Mouse (Mus musculus): ENCODE data around the gene Atg4a-ps. TPM values are rescaled to one million over a fixed set of nuclear protein-coding genes. Genes with fewer than 3 reads are reported as not detected.

Atg4a-ps gene
- total RNA-seq, 1 experiment from 2014 or later: 0.60 TPM

DNA sequence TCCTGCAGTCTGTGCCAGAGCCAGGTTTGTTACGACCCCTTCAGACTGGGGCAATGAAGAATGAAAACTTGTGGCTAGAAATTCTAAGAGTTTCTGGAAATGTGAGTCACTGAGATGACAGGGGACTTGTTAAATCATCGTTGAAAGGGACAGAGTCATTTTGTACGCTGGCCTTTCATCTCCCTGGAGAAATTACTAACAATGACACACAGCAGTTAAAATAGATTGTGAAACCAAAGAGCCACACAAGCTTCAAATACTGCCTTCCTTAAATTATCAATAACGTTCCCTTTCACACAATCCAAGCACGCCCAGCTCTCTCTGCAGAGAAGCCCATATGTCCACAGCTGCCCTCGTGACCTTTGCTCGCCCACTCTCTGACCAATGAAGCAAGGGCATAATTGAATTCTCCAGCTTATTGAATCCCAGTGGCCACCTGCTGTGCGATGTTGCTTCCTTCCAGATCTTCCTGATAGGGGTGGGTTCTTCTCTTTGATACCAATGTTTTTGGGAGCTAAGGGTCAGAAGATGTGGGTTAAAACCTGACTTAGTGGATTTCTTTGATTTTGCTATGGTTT lies 5.6 kb downstream of the Atg4a-ps start:
- no peak for ATAC-seq (replicated peaks in 1 of 2; ENCODE audit: insufficient read depth in 1 of 2, low FRiP score in 2 of 2, low TSS enrichment in 1 of 2, low read depth in 1 of 2, poor library complexity in 2 of 2, severe bottlenecking in 2 of 2)

- no peak for ATAC-seq (replicated peaks in 1 of 2; ENCODE audit: insufficient read depth in 1 of 2, low FRiP score in 2 of 2, low TSS enrichment in 1 of 2, low read depth in 1 of 2, poor library complexity in 2 of 2, severe bottlenecking in 2 of 2)
These were observed 8.2 kb downstream of the Atg4a-ps start for GRCm38 (mm10) chr3:103637641-103638040.

GRCm38 (mm10) chr3:103634256-103634655 lies 11.6 kb downstream of the Atg4a-ps start:
- 0 out of 4 replicates have a peak, but pooled peaks of 1 of the 2 experiments have one; percentile 14 for ATAC-seq (replicated peaks in 1 of 2; ENCODE audit: insufficient read depth in 1 of 2, low FRiP score in 2 of 2, low TSS enrichment in 1 of 2, low read depth in 1 of 2, poor library complexity in 2 of 2, severe bottlenecking in 2 of 2)

- ATAC-seq (replicated peaks in 1 of 2; ENCODE audit: insufficient read depth in 1 of 2, low FRiP score in 2 of 2, low TSS enrichment in 1 of 2, low read depth in 1 of 2, poor library complexity in 2 of 2, severe bottlenecking in 2 of 2): peak in 1 of 2 experiments; percentile 39; a peak in 2 of 4 replicates
These were observed 12.0 kb downstream of the Atg4a-ps start for GRCm38 (mm10) chr3:103633831-103634230.

DNA sequence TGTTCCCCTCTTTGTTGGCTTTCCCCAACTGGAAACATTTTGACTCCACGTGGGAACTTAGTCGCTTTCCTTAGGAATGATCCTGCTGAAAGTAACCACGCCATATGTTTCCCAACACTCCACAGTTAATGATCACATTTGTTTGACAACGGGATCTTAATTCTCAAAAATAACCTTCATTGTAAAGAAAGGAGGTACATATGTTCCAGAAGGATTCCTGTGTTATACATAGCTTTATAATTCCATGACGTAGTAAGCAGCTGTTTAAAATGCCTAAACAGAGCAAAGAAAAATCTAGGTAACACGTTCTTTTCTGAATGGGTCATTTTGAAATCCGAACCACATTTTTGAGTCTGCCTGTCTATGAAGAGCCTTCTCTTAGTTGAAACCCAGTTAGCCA lies 12.7 kb downstream of the Atg4a-ps start:
- ATAC-seq (replicated peaks in 1 of 2; ENCODE audit: insufficient read depth in 1 of 2, low FRiP score in 2 of 2, low TSS enrichment in 1 of 2, low read depth in 1 of 2, poor library complexity in 2 of 2, severe bottlenecking in 2 of 2): no peak

- ATAC-seq (replicated peaks in 1 of 2; ENCODE audit: insufficient read depth in 1 of 2, low FRiP score in 2 of 2, low TSS enrichment in 1 of 2, low read depth in 1 of 2, poor library complexity in 2 of 2, severe bottlenecking in 2 of 2): no peak
These were observed 18.2 kb downstream of the Atg4a-ps start for GRCm38 (mm10) chr3:103627661-103628060.

GRCm38 (mm10) chr3:103626481-103626880 lies 19.4 kb downstream of the Atg4a-ps start:
- ATAC-seq (replicated peaks in 1 of 2; ENCODE audit: insufficient read depth in 1 of 2, low FRiP score in 2 of 2, low TSS enrichment in 1 of 2, low read depth in 1 of 2, poor library complexity in 2 of 2, severe bottlenecking in 2 of 2): no peak

- no peak for ATAC-seq (replicated peaks in 1 of 2; ENCODE audit: insufficient read depth in 1 of 2, low FRiP score in 2 of 2, low TSS enrichment in 1 of 2, low read depth in 1 of 2, poor library complexity in 2 of 2, severe bottlenecking in 2 of 2)
These were observed 20.7 kb downstream of the Atg4a-ps start for GRCm38 (mm10) chr3:103625169-103625568.

GRCm38 (mm10) chr3:103624591-103625051 lies 21.2 kb downstream of the Atg4a-ps start:
- ATAC-seq (replicated peaks in 1 of 2; ENCODE audit: insufficient read depth in 1 of 2, low FRiP score in 2 of 2, low TSS enrichment in 1 of 2, low read depth in 1 of 2, poor library complexity in 2 of 2, severe bottlenecking in 2 of 2): peak; percentile 27 to 49; a peak in 1 of 4 replicates

GRCm38 (mm10) chr3:103623893-103624470 lies 21.9 kb downstream of the Atg4a-ps start:
- ATAC-seq (replicated peaks in 1 of 2; ENCODE audit: insufficient read depth in 1 of 2, low FRiP score in 2 of 2, low TSS enrichment in 1 of 2, low read depth in 1 of 2, poor library complexity in 2 of 2, severe bottlenecking in 2 of 2): no peak

GRCm38 (mm10) chr3:103620101-103620500 lies 25.8 kb downstream of the Atg4a-ps start:
- no peak for ATAC-seq (replicated peaks in 1 of 2; ENCODE audit: insufficient read depth in 1 of 2, low FRiP score in 2 of 2, low TSS enrichment in 1 of 2, low read depth in 1 of 2, poor library complexity in 2 of 2, severe bottlenecking in 2 of 2)

GRCm38 (mm10) chr3:103616981-103617380 lies 28.9 kb downstream of the Atg4a-ps start:
- no peak for ATAC-seq (replicated peaks in 1 of 2; ENCODE audit: insufficient read depth in 1 of 2, low FRiP score in 2 of 2, low TSS enrichment in 1 of 2, low read depth in 1 of 2, poor library complexity in 2 of 2, severe bottlenecking in 2 of 2)

DNA sequence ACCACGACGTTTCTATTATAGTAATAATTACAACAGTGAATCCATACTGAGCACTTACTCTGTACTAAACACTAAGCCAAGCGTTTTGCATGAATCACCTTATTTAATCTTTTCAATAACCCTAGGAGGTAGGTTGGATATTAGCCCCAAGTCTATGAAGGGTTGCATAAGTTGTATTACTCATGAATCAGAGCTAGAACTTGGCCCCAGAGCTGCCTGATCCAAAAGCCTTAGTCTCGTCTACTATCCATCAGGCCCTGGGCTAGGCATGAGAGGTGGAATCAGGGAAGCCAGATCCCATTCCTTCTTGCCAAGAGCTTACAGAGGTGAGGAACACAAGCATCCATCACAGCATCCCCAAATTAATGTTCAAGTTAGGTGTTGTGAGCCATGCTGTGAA lies 30.2 kb downstream of the Atg4a-ps start:
- no peak for ATAC-seq (replicated peaks in 1 of 2; ENCODE audit: insufficient read depth in 1 of 2, low FRiP score in 2 of 2, low TSS enrichment in 1 of 2, low read depth in 1 of 2, poor library complexity in 2 of 2, severe bottlenecking in 2 of 2)

GRCm38 (mm10) chr3:103612636-103613355 lies 33.1 kb downstream of the Atg4a-ps start:
- ATAC-seq (replicated peaks in 1 of 2; ENCODE audit: insufficient read depth in 1 of 2, low FRiP score in 2 of 2, low TSS enrichment in 1 of 2, low read depth in 1 of 2, poor library complexity in 2 of 2, severe bottlenecking in 2 of 2): no peak

GRCm38 (mm10) chr3:103610231-103610630 lies 35.6 kb downstream of the Atg4a-ps start:
- ATAC-seq (replicated peaks in 1 of 2; ENCODE audit: insufficient read depth in 1 of 2, low FRiP score in 2 of 2, low TSS enrichment in 1 of 2, low read depth in 1 of 2, poor library complexity in 2 of 2, severe bottlenecking in 2 of 2): no peak

- no peak for ATAC-seq (replicated peaks in 1 of 2; ENCODE audit: insufficient read depth in 1 of 2, low FRiP score in 2 of 2, low TSS enrichment in 1 of 2, low read depth in 1 of 2, poor library complexity in 2 of 2, severe bottlenecking in 2 of 2)
These were observed 38.9 kb downstream of the Atg4a-ps start for GRCm38 (mm10) chr3:103606660-103607595.

DNA sequence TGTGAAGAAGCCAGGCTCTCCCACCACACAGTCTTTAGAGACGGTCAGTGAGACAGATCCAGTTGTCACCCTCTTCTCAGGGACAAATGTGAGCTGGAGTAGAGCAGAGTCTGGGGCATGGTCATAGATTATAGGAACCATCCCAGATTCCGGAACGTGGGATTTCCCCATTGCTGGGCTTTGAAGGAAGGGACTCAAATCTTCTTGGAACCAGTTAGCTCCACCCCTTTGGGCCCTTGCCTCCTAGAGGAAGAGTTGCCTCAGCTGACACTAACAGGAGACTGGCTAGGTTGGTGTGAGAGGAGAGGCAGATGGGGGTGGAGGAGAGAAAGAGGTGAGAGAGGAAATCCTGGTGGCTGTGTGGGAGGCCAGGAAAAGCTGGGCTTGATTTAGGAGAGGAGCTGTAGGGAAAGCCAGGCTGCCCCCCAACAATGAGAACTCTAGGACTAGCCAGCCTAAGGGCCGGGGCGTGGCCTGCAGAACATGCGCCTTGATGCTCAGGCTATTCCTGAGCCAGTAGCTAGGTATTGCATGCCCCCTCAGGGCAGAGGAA lies 39.7 kb downstream of the Atg4a-ps start:
- no peak for ATAC-seq (replicated peaks in 1 of 2; ENCODE audit: insufficient read depth in 1 of 2, low FRiP score in 2 of 2, low TSS enrichment in 1 of 2, low read depth in 1 of 2, poor library complexity in 2 of 2, severe bottlenecking in 2 of 2)

Measured in hematopoietic stem cell, adult 5-6 weeks (primary cell).